Mouse (Mus musculus) neural tube, embryonic 13.5 days (tissue): ENCODE measurements around the gene Zfp61. TPM values are rescaled to one million over a fixed set of nuclear protein-coding genes. Genes with fewer than 3 reads are reported as not detected.

ENCODE experiments used
- ATAC-seq: fragments of 200-750 bp; cut with Nextera tagmentation; 2 replicates; pipeline ENCODE4 v1.8.0; 2017; ENCODE audit warnings: low read depth, mild to moderate bottlenecking, moderate TSS enrichment, moderate library complexity
- H3K27ac ChIP-seq: fragments of 300-500 bp; sonication (generic); replicated peaks from 2 replicates; pipeline ENCODE4 v1.5.1; 2015; ENCODE audit warnings: moderate library complexity, mild to moderate bottlenecking, inconsistent platforms
- H3K27me3 ChIP-seq: fragments of 300-500 bp; sonication (generic); 2 replicates; pipeline ENCODE4 v1.6.1; 2015; ENCODE audit warnings: mild to moderate bottlenecking, inconsistent platforms
- H3K36me3 ChIP-seq: fragments of 300-500 bp; sonication (generic); 2 replicates; pipeline ENCODE4 v1.6.1; 2015; ENCODE audit warnings: mild to moderate bottlenecking, inconsistent platforms
- H3K4me1 ChIP-seq: fragments of 300-500 bp; sonication (generic); replicated peaks from 2 replicates; pipeline ENCODE4 v1.6.1; 2015; ENCODE audit warnings: inconsistent platforms
- H3K4me2 ChIP-seq: fragments of 300-500 bp; sonication (generic); 2 replicates; pipeline ENCODE4 v1.6.1; 2015; ENCODE audit warnings: inconsistent platforms, mild to moderate bottlenecking, moderate library complexity
- H3K4me3 ChIP-seq: fragments of 300-500 bp; sonication (generic); 2 replicates; pipeline ENCODE4 v1.5.1; 2015; ENCODE audit warnings: mild to moderate bottlenecking, inconsistent platforms
- H3K9ac ChIP-seq: fragments of 300-500 bp; sonication (generic); 2 replicates; pipeline ENCODE4 v1.6.1; 2015; ENCODE audit warnings: moderate library complexity, mild to moderate bottlenecking, inconsistent platforms
- H3K9me3 ChIP-seq: fragments of 300-500 bp; sonication (generic); 2 replicates; pipeline ENCODE4 v1.6.1; 2016; ENCODE audit warnings: inconsistent platforms
- WGBS: fragments of 180-500 bp; shearing (Covaris S2); methylation state at CpG from one replicate; pipeline ENCODE4 v1.1.7; 2015; 5-methylcytosine and 5-hydroxymethylcytosine counted together
- polyA plus RNA-seq: library from polyadenylated mRNA; unstranded; fragments of >200 nt; fragmentation: Nextera tagmentation; extraction: Ambion mirVana; gene quantifications from 2 replicates; pipeline ENCODE4 v1.2.1, GENCODE M21; 2015

The Zfp61 gene
- polyA plus RNA-seq, 1 experiment from 2014 or later = 39.8 TPM

DNA sequence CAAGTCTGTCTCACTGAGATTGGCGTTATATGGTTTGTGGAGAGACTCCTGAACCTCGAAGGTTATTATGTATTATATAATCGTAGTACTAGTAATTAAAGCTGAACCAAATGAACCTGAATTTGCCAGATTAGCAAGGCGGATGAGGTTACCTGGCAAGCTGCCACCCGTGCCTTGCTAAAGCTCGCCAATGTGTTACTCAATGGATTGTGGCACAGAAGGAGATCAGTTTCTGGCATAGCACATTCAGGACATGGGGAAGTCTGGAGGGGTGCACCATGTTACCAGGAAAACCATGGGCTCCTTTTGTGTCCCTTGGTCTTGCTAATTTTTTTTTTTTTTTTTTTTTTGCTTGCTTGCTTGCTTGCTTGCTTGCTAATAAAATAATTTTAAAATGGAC, 24.2 kb upstream of the Zfp61 start:
- H3K9me3 ChIP-seq = peaks cover 8% of the 10 kb centered on the region
- no peak overlapping the region; the same call in 1 of the 2 replicates for H3K27ac ChIP-seq
- H3K4me2 ChIP-seq = peak overlapping the region; percentile 54
- no peak for ATAC-seq
- H3K4me1 ChIP-seq = peaks cover 20% of the 10 kb centered on the region
- H3K4me3 ChIP-seq = no peak overlapping the region
- WGBS = 81% methylated on average over 6 of the region's 6 CpGs
- no peak overlapping the region for H3K9ac ChIP-seq
- no peaks in the 10 kb centered on the region for H3K27me3 ChIP-seq
- no peaks in the 10 kb centered on the region for H3K36me3 ChIP-seq

DNA sequence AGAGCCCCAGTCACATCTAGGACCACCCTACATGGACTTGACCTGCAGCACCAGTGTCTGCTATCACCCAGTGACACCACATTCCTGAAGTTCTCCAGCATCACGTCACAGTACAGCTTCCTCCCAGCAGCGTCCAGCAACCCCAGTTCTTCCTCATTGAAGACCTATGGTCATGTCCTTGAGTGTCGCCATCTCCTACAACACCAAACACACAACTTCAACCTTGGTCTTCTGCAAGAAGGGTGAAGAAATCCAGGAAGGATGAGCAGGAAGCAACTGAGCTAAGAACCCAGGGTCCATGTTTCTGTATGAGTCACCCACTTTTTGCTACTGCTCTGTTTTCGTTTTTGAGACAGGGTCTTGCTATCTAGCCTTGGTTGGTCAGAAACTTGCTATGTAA, 21.6 kb upstream of the Zfp61 start:
- ATAC-seq = no peak
- Histone ChIP-seq H3K4me2 (no peak overlapping the region), H3K4me3 (no peak overlapping the region), H3K27me3 (peaks cover 5% of the 10 kb centered on the region; the same call in 1 of the 2 replicates), H3K9me3 (peaks cover 8% of the 10 kb centered on the region), H3K27ac (no peak overlapping the region), H3K9ac (no peak overlapping the region), H3K36me3 (no peaks in the 10 kb centered on the region), H3K4me1 (peaks cover 16% of the 10 kb centered on the region)
- WGBS = 80% methylated on average over 4 of the region's 4 CpGs

DNA sequence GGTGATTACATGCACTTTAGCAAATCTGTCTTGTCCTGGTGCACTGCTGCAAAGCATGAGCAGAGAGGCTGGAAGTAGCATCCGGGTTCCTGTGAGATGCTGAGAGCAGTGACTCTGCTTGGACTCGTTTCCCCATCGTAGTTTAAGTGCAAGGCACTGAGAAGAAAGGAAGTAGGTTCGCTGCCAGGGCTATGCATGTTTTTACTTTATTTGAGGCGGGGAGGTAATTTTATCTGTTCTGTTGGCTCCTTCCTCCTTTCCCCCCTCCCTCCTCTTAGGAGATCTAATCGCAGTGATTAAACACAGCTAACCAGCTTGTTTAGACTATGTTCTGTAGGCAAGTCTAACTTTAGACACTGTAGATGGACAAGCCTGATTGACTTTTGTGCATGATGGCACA, 17.9 kb upstream of the Zfp61 start:
- Histone ChIP-seq H3K27me3 (peaks cover 5% of the 10 kb centered on the region; the same call in 1 of the 2 replicates), H3K27ac (no peak overlapping the region), H3K9ac (no peak overlapping the region), H3K4me3 (no peak overlapping the region), H3K36me3 (no peaks in the 10 kb centered on the region), H3K4me1 (peaks cover 15% of the 10 kb centered on the region), H3K4me2 (no peak overlapping the region), H3K9me3 (peaks cover 3% of the 10 kb centered on the region)
- no peak for ATAC-seq
- WGBS = 77% methylated on average over 6 of the region's 6 CpGs

DNA sequence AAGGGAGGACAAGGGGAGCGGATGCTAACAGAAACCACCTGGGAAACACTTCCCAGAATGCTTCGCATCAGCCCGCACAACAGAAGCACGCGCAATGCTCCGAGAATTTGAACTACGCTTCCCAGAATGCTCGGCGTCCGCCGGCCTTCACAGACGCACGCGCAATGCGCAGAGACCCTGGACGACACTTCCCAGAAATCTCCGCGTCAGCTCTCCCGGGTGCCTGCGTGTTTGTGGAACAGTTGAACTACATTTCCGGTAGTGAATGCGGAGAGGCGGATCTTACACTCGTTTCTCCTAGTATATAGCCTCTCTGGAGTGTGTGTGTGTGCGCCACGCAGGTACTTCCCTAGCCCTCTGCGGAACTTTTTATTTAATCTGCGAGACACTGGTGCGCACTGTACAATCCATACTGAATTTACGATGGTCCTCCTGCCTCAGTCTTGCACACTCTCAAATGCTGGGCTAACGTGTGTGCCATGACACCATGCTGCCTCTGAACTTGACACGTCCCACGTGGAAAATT, 15.6 kb upstream of the Zfp61 start, which contains the start of gene Zfp94:
Gene Zfp94 (minus strand): TSS at position 100 of the 526 bp plus-strand sequence.
- peak; percentile 93 for ATAC-seq

DNA sequence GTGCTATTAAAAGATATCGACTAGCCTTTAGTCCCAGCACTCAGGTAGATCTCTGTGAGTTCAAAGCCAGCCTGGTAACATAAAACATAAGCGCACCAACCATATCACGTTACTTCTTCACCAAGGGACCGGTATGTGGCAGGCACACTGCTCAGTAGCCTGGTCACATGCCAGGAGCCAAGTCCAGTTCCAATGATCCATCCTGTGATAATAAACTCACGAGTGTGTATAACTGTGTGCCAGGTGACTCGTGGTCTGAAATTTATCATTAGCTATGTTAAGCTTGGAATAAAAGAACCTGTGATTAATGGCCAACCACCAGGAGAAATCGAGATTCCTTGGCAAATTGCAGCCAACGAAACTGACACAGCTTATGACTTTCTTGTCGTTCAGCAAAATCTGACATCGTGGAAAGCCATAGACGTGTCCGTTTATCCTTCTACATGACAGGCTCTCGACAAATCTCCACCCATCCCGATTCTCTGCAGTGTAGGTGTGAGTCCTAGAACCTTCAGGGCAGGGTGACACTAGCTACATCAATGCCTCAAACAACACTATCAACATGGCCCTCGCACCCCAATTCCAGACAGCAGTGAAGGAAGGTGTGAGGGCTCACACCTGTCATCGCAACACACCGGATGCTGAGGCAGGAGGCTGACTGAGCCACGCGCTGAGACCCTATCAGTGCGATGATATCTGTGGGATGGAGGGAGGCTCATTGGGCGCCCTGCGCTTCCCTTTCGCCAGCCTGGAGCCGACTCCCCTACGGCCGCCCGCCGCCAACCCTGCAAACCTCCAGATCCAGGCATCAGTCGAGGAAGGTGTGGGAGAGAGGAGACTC, 14.9 kb upstream of the Zfp61 start:
- peak; percentile 83; the same call in 1 of the 2 replicates for ATAC-seq
- WGBS = 29% methylated on average over 29 of the region's 29 CpGs
- Histone ChIP-seq H3K27me3 (peaks cover 5% of the 10 kb centered on the region; the same call in 1 of the 2 replicates), H3K9me3 (no peaks in the 10 kb centered on the region), H3K27ac (peak overlapping the region; percentile 66), H3K4me3 (peak overlapping the region; percentile 66), H3K4me1 (peaks cover 15% of the 10 kb centered on the region), H3K4me2 (peak overlapping the region; percentile 81), H3K36me3 (peaks cover 21% of the 10 kb centered on the region), H3K9ac (peak overlapping the region; percentile 82)

More for the DNA sequence above, 15.6 kb upstream of the Zfp61 start, which contains the start of gene Zfp94:
- Histone ChIP-seq H3K4me1 (peaks cover 15% of the 10 kb centered on the region), H3K9me3 (no peaks in the 10 kb centered on the region), H3K27ac (peak within 1 kb of the TSS; percentile 85), H3K9ac (peak within 1 kb of the TSS; percentile 82), H3K4me2 (peak within 1 kb of the TSS; percentile 81), H3K27me3 (peaks cover 5% of the 10 kb centered on the region; the same call in 1 of the 2 replicates), H3K4me3 (peak within 1 kb of the TSS; percentile 66), H3K36me3 (peaks cover 14% of the 10 kb centered on the region)
- under 1% methylated on average over 33 of the region's 33 CpGs for WGBS

DNA sequence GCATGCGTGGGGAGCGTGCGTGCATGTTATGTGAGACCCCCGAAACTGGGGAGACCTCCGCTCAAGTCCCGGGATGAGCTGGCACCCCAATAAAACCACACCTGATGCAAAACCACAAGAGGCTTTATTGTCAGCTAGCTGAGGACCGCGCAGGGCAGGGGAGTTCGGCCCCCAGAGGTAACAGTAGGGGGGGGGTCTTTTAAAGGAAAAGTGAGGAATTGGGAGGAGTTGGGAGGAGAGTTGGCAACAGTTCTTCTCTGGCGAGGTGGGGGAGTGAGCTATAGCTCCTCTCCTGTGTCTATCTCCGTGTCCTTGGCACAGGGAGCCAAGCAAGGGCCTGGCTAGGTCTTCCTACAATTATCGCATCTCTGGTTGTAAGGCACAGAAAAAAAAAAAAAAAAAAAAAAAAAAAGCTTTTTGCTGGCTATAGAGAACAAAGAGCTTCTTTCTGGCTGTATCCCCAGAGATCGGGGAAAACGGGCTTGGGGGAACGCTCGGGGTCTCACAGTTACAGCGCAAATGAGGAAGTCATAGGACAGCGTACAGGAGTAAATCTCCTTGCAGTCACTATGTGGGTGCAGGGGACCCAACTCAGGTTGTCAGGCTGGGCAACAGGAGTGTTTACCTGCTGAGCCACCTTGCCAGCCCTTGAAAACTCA, 1.1 kb downstream of the Zfp61 start:
- peaks cover 61% of the 10 kb centered on the region for H3K36me3 ChIP-seq
- peak overlapping the region; percentile 96 for H3K27ac ChIP-seq

DNA sequence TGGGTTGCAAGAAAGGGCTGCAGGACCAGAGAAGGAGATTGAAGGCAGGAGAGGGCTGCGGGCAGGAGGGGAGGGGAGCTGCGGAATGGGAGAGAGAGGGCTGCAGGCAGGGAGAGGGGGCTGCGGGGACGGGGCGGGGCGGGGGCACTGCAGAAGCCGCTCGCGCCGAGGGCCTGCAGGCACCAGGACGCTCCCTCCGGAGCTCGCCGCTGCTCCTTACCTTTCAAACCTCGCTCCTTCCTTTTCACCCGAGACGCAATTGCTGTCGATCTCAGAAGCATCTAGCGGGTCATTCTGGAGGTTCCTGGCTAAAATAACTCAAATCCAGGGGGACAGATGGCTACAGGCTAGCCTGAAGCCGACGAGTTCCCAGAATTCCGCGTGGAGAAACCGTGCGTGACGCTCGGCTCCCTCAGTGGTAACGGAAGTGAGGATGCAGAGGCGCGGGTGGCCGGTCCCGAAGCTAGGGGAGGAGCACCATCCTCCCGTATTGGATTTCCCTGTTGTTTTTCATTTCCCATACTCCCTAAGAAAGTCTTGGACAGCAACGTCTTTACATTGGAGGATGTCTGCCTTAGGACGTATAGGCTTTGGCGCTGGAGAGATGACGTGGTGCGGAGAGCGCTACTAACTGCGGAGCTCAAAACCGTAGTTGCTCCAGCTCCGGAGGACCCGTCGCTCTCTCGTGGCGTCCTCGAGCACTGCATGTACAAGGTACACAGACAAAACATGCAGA, 1.9 kb downstream of the Zfp61 start:
- Histone ChIP-seq H3K9ac (peak overlapping the region; percentile 82), H3K4me2 (peak overlapping the region; percentile 84), H3K4me1 (peaks cover 26% of the 10 kb centered on the region), H3K36me3 (peaks cover 62% of the 10 kb centered on the region), H3K4me3 (peak overlapping the region; percentile 72), H3K9me3 (no peaks in the 10 kb centered on the region), H3K27me3 (no peaks in the 10 kb centered on the region), H3K27ac (peak overlapping the region; percentile 96)
- ATAC-seq = peak; percentile 93
- under 1% methylated on average over 41 of the region's 47 CpGs for WGBS

More for the DNA sequence above, 1.1 kb downstream of the Zfp61 start:
- Histone ChIP-seq H3K9ac (peak overlapping the region; percentile 82), H3K27me3 (no peaks in the 10 kb centered on the region), H3K4me2 (peak overlapping the region; percentile 84), H3K9me3 (no peaks in the 10 kb centered on the region), H3K4me1 (peaks cover 26% of the 10 kb centered on the region), H3K4me3 (peak overlapping the region; percentile 72)
- 0% methylated on average over 18 of the region's 18 CpGs for WGBS
- peak; percentile 40 for ATAC-seq

DNA sequence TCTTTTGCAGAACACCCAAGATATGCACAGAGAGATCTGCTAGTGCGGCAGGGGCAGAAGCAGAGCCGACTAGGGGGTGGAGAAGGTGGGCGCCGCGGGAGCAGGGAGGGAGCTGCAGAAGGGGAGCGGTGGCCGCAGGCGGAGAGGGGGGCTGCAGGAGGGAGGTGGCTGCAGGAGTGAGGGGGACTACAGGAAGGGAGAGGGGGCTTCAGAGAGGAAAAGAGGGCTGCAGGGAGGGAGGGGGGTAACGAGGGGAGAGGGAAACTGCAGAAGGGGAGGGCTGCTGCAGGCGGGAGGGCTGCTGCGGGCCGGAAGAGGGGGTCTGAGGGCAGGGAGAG, 2.4 kb downstream of the Zfp61 start:
- H3K9ac ChIP-seq = peak overlapping the region; percentile 82
- peak overlapping the region; percentile 84 for H3K4me2 ChIP-seq
- H3K27ac ChIP-seq = peak overlapping the region; percentile 96
- peaks cover 64% of the 10 kb centered on the region for H3K36me3 ChIP-seq
- H3K9me3 ChIP-seq = no peaks in the 10 kb centered on the region
- peak overlapping the region; percentile 72 for H3K4me3 ChIP-seq
- no peak; the same call in 1 of the 2 replicates for ATAC-seq
- H3K27me3 ChIP-seq = no peaks in the 10 kb centered on the region
- 0% methylated on average over 12 of the region's 12 CpGs for WGBS
- peaks cover 26% of the 10 kb centered on the region for H3K4me1 ChIP-seq

DNA sequence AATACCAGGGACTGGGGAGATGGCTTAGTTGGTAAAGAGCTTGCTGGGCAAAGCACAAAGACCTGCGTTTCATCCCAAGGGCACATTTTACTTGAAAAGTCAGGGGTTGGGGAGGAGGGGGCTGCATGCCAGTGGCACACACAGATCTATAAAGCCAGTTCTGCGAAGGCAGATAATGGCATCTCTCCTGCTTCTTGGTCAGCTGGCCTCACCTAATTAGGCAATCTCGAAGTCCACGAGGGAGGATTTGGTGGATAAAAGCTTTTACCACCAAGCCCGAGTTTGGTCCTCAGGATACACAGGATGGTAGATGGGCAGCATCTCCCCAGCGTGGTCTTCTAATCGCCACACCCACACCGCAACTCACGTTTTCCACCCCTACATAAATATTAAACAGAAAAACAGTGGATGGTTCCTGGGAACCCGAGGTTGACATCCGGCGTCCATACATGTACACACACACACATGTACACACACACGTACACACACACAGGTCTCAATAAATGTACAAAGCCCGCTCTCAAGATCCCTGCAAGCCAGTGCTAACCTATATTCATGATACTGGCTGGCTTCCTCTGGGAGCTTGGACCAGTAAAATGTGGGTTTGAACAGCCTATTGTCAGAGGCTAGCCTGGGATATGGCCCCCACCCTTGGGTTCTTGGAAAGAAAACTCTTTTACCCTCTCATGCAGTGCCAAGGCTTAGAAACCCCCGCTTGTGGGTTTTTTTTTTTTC, 3.5 kb downstream of the Zfp61 start:
- Histone ChIP-seq H3K27me3 (no peaks in the 10 kb centered on the region), H3K36me3 (peaks cover 64% of the 10 kb centered on the region), H3K4me2 (peak overlapping the region; percentile 84), H3K9me3 (no peaks in the 10 kb centered on the region), H3K27ac (no peak overlapping the region; the same call in 1 of the 2 replicates), H3K4me1 (peaks cover 26% of the 10 kb centered on the region), H3K4me3 (peak overlapping the region; percentile 72), H3K9ac (peak overlapping the region; percentile 82)
- WGBS = 89% methylated on average over 15 of the region's 15 CpGs
- ATAC-seq = no peak

DNA sequence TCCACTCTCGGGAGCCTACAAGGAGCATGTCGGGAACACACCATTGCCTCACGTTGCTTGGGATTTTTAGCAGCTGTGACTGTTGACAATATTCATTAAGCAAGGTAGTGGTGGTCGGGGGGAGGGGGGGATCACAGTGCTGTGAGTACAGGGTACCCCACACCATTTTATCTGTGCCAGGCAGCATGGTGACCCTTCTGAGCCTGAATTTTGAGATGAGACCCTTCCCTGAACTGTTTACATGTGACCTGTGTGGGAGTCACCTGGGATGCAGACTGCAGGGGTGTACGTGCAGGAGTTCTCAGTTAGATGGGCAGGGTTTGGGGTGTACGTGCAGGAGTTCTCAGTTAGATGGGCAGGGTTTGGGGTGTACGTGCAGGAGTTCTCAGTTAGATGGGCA, 4.6 kb downstream of the Zfp61 start:
- H3K27me3 ChIP-seq = no peaks in the 10 kb centered on the region
- WGBS = 97% methylated on average over 7 of the region's 7 CpGs
- ATAC-seq = no peak
- H3K4me1 ChIP-seq = peaks cover 26% of the 10 kb centered on the region
- no peaks in the 10 kb centered on the region for H3K9me3 ChIP-seq
- H3K4me3 ChIP-seq = no peak overlapping the region
- H3K36me3 ChIP-seq = peaks cover 65% of the 10 kb centered on the region
- H3K9ac ChIP-seq = no peak overlapping the region
- H3K4me2 ChIP-seq = no peak overlapping the region
- no peak overlapping the region for H3K27ac ChIP-seq

DNA sequence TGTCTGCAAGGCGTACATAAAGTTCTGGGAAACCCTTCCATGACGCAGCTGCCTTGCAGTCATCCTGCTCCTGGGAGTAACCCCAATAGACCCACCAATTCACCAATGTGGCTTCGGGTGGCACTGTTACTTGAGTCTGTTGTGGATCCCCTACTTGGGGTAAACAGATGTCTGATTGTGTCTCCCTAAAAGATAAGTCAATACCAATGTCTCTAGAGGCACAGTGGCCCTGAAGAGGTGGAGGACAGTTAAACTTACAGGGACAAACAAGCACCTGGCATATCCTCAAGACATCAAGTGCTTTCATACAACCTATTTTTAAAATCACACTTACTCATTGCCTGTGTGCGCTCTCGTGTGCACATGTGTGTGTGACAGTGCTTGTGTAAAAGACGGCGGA, 5.7 kb downstream of the Zfp61 start:
- Histone ChIP-seq H3K9ac (no peak overlapping the region), H3K9me3 (no peaks in the 10 kb centered on the region), H3K36me3 (peaks cover 73% of the 10 kb centered on the region), H3K4me3 (no peak overlapping the region), H3K27me3 (no peaks in the 10 kb centered on the region), H3K4me2 (no peak overlapping the region), H3K27ac (no peak overlapping the region), H3K4me1 (peaks cover 19% of the 10 kb centered on the region)
- 97% methylated on average over 7 of the region's 7 CpGs for WGBS
- no peak for ATAC-seq
